Mouse (Mus musculus): ENCODE measurements around the gene Cyp3a16.
"Not testable (repeated sequence)": the region's sequence is repeated elsewhere in the genome, so short reads cannot be mapped to it uniquely, and the experiment has no call there.

Gene Cyp3a16

GRCm38 (mm10) chr5:145469623-145470022 lies at the start of gene Cyp3a16:
Cyp3a16 (minus strand) TSS chr5:145469723.
- DNase-seq (ENCODE audit: low spot score): not testable (repeated sequence)

GRCm38 (mm10) chr5:145490300-145490699 lies 20.8 kb upstream of the Cyp3a16 start:
- DNase-seq (ENCODE audit: low spot score): no peak

GRCm38 (mm10) chr5:145464304-145465088 lies 5.0 kb downstream of the Cyp3a16 start:
- DNase-seq (ENCODE audit: low spot score): no peak

GRCm38 (mm10) chr5:145462321-145462720 lies 7.2 kb downstream of the Cyp3a16 start:
- no peak for DNase-seq (ENCODE audit: low spot score)

GRCm38 (mm10) chr5:145454389-145454788 lies 15.1 kb downstream of the Cyp3a16 start:
- no peak for DNase-seq (ENCODE audit: low spot score)

- no peak for DNase-seq (ENCODE audit: low spot score)
Observed at GRCm38 (mm10) chr5:145433688-145434087, 35.8 kb downstream of the Cyp3a16 start.

GRCm38 (mm10) chr5:145431004-145431403 lies 38.5 kb downstream of the Cyp3a16 start:
- DNase-seq (ENCODE audit: low spot score): no peak

- no peak for DNase-seq (ENCODE audit: low spot score)
Observed at GRCm38 (mm10) chr5:145422287-145422686, 47.2 kb downstream of the Cyp3a16 start.

GRCm38 (mm10) chr5:145415416-145415815 lies 54.1 kb downstream of the Cyp3a16 start:
- not testable (repeated sequence) for DNase-seq (ENCODE audit: low spot score)
